Mouse (Mus musculus) adrenal gland, postnatal 14 days (tissue): ENCODE data around the gene Srgap1. TPM values are rescaled to one million over a fixed set of nuclear protein-coding genes. Genes with fewer than 3 reads are reported as not detected.

Experiments
- DNase-seq: peaks from one replicate; pipeline ENCODE4 v3.0.0; 2021; ENCODE audit warnings: mixed read lengths
- total RNA-seq: library from RNA; stranded (reverse); gene quantifications from 2 replicates; pipeline ENCODE4 v1.2.3, GENCODE M21; 2021

Srgap1 gene
- total RNA-seq, 1 experiment from 2014 or later, result 5.1 TPM

DNA sequence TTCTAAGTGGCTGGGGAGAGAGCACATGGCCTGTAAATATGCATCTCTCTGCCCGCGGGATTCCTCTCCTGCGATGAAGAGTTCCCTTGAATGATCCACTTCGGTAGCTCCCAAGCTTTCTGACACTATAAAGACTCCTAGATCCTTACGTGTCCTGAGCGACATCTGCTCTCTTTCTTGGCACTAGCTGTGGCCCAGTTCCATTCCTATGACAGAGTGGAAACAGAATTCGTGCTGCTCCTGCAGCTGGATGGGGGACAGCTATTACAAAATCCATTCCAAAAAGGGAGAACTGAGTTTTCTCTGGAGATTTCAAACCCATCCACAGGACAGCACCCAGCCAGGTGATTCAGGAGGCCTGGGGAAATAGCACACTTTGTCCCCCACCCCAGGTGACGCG is 285.0 kb downstream of the Srgap1 start:
- DNase-seq, result no peak

DNA sequence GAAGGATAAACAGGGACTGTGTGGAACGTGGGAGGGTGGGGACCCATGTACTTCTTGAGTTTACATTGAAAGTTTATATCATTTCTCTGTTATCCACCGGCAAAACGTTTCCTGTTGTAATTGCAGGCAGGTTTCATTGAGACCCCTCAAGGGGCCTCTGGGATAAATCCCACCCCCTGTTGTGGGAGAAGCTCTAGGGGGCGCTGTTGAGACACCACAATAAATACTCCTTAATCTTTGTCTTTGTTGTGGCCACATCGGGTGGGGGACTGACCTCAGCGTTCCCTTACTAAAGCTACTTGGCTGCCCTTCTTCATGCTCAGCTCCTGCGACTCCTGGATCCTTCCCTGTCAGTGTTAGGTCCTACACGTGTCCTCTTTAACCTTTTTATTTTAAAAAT is 288.0 kb downstream of the Srgap1 start:
- no peak for DNase-seq

DNA sequence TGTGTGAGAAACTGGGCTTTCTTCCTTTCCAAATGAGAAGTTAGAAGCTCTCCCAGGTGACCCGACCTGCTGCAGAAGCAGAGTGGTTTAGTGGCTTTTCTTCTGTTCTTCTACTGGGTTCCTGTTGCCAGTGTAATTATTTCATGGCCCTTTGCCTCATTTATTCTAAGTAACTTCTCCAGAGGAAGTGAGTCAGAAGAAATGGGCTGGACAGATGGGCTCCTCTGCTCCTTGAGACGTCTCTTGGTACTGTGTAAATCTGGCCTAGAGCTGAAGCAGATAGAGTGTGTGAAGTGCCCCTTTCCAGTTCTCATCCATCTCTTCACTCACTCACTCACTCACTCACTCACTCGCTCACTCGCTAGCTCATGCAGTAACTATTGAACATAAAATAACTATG is 290.4 kb downstream of the Srgap1 start:
- DNase-seq, result no peak

GRCm38 (mm10) chr10:121755822-121756221 is 291.3 kb downstream of the Srgap1 start:
- no peak for DNase-seq

DNA sequence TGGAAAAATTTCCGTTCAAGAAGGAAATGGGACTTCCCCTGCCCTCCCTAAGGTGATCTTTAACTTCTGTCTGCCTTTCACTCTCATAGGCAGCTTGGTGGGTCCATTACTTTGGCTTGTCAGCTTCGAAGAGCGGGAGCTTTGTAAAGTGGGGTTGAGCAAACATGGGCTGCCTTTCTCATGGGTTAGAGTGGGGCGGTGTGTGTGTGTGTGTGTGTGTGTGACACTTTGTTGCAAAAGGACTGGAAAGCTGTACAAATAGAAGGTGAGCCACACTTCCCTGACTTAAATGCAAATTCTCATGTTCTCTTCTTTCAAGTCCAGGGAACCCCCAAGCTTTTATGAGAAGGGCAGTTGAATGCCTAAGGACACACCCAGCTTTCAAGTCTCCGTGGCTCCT is 292.9 kb downstream of the Srgap1 start:
- no peak for DNase-seq

DNA sequence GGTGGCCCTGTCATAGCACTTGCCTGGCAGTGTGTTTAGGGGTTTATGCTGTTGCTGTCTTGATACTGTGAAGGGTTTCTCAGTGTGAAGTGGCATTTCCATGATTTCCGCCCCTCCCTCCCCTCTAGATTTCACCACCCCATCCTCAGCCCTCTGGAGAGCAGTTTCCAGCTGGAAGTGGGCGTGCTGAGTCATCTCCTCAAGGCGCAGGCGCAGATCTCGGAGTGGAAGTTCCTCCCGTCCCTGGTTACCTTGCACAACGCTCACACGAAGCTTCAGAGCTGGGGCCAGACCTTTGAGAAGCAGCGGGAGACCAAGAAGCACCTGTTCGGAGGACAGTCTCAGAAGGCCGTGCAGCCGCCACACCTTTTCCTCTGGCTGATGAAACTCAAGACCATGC is 296.9 kb downstream of the Srgap1 start:
- peak; percentile 36 for DNase-seq

- DNase-seq, result no peak
These were observed 304.8 kb downstream of the Srgap1 start for GRCm38 (mm10) chr10:121742336-121742735.

DNA sequence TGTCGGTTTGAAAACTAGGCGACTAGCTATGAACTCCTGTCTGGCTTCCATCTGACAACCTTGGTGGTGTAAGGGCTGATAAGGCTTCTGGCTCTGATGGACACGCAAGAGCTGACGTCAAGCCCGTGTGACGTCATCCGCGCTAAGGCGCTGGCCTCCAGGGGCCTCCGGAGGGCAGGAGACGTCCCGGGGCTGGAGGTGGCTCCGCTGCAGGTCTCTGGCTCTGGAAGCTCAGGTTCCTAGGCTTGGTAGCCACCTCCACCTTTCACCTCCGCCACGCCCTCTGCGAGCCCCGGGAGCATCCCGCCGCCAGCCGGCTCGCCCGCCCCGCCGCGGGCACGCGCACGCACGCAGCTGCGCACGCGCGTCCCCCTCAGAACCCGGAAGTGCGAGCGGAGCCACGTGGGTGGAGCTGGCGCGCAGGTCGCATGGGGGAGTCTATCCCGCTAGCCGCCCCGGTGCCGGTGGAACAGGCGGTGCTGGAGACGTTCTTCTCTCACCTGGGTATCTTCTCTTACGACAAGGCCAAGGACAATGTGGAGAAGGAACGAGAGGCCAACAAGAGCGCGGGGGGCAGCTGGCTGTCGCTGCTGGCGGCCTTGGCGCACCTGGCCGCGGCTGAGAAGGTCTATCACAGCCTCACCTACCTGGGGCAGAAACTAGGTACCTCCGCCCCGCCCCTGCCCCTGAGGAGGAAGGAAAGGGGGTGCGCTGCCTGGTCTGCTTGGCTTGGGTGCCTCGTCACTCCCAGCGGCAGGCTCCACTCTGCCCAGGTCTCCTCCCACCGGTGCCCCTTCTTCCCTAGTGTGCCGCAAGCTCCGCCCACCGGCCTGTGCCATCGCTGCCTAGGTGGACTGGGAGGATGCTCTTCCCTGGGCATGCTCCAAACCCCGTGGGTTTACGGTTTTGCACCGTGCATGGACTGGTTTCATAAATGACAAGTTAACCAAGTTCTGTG is 307.3 kb downstream of the Srgap1 start, which contains the start of gene BC048403:
BC048403 (plus strand) TSS at position 390 of the 958 bp plus-strand sequence.
- DNase-seq, result peak; percentile 94

DNA sequence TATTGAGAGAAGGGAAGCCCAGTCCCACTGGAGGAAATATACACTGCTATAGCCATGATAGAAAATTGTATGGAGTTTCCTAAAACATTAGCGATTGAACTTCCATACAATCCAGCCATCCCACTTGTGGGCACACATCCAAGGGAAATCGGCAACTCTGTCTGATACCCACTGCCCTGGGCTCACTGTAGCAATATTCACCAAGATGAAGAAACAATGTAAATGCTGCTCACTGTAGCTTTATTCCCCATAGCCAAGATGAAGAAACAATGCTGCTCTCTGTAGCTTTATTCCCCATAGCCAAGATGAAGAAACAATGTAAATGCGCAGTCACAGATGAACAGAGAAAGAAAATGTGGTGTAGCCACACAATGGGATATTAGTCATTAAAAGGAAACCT is 309.9 kb downstream of the Srgap1 start:
- DNase-seq, result no peak

- no peak for DNase-seq
These were observed 314.6 kb downstream of the Srgap1 start for GRCm38 (mm10) chr10:121732542-121732941.

GRCm38 (mm10) chr10:121731048-121731725 is 315.9 kb downstream of the Srgap1 start:
- no peak for DNase-seq

Other genes starting within 250 kb of the Srgap1 start
- 43.2 and 46.0 TPM in 2 replicates for gene Rxylt1, start 50.1 kb upstream of the Srgap1 start, total RNA-seq